Mouse (Mus musculus): ENCODE measurements around the gene Lctl. TPM values are rescaled to one million over a fixed set of nuclear protein-coding genes. Genes with fewer than 3 reads are reported as not detected.

Gene Lctl
- total and polyA plus RNA-seq, 3 experiments, result 0.21 to 0.38 TPM; not detected in 1

DNA sequence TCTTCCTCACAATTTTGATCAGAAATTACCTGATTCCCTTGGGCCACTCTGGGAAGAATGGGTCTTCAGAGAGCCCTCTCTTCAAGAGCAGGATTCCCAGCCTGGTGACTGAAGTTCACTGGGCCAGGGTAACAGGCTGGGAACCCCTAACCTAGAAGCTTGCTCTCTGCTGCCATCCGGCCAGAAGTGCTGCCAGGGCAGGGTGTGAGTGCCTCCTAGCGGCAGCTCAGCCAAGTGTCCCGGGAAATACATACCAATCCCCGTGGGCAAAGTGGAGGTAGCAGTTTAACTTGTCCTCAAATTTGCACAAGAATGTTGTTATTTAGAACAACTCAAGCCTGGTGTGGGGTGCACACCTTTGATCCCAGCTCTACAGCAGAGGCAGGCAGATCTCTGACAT, 16.5 kb upstream of the Lctl start:
- no peaks in the 10 kb centered on the region for H3K27me3 ChIP-seq (replicated peaks)
- H3K9ac ChIP-seq (ENCODE audit: insufficient read depth, low read depth), result no peak overlapping the region
- H3K36me3 ChIP-seq (replicated peaks in 1 of 2; ENCODE audit: control insufficient read depth in 1 of 2, insufficient read depth in 1 of 2, low read length in 1 of 2), result no peaks in the 10 kb centered on the region
- TF ChIP-seq RAD21 (IDR thresholded peaks at IDR 0.05; ENCODE audit: low read depth, low read length) (peak; percentile 95), CHD1 (IDR thresholded peaks at IDR 0.05; ENCODE audit: low read depth, low read length) (no peak), MAX (IDR thresholded peaks at IDR 0.05; ENCODE audit: low read length) (0 out of 2 replicates have a peak, but pooled peaks have one; percentile 18), E2F4 (IDR thresholded peaks at IDR 0.05; ENCODE audit: insufficient replicate concordance, low read depth, low read length) (no peak), CTCF (conservative IDR thresholded peaks at IDR 0.05 in 1 of 2, IDR thresholded peaks at IDR 0.05 in 1 of 2; ENCODE audit: low read depth in 2 of 2, low read length in 2 of 2) (peak; percentile 71 to 98), NELFE (IDR thresholded peaks at IDR 0.05; ENCODE audit: low read depth, low read length) (peak; percentile 19; the same call in 1 of the 2 replicates), ZC3H11A (IDR thresholded peaks at IDR 0.05; ENCODE audit: low read depth, low read length) (peak; percentile 21; the same call in 1 of the 2 replicates), PAX5 (IDR thresholded peaks at IDR 0.05; ENCODE audit: low read length) (no peak), POLR2A (IDR thresholded peaks at IDR 0.05; ENCODE audit: low read depth, low read length) (no peak), SMC3 (IDR thresholded peaks at IDR 0.05; ENCODE audit: low read depth, low read length) (peak; percentile 75), ZMIZ1 (IDR thresholded peaks at IDR 0.05; ENCODE audit: low read depth, low read length) (no peak), KAT2A (IDR thresholded peaks at IDR 0.05; ENCODE audit: insufficient replicate concordance, low read length) (no peak)
- no peak overlapping the region for H3K4me2 ChIP-seq (ENCODE audit: insufficient read depth, low read depth, poor library complexity, severe bottlenecking)
- no peaks in the 10 kb centered on the region for H3K9me3 ChIP-seq (replicated peaks; ENCODE audit: low read length)
- in situ Hi-C loops (cut with MboI; ENCODE audit: low pct_ligation_motif_present, low pct_unique_long_range_greater_than_20kb, low sequenced_read_pairs) (no loop called here), dilution Hi-C loops (cut with MboI; ENCODE audit: extremely low pct_ligation_motif_present, extremely low pct_unique_long_range_greater_than_20kb, low sequenced_read_pairs) (no loop called here)
- peaks cover 3 to 10% of the 10 kb centered on the region in 2 experiments; a peak in 3 of 4 replicates for H3K4me1 ChIP-seq (ENCODE audit: control insufficient read depth in 1 of 2, insufficient read depth in 2 of 2)
- H3K79me2 ChIP-seq (replicated peaks; ENCODE audit: control insufficient read depth, extremely low read depth, insufficient read depth, poor library complexity, severe bottlenecking), result no peaks in the 10 kb centered on the region
- no peak overlapping the region for H3K27ac ChIP-seq (ENCODE audit: insufficient read depth, low read depth)
- peak; percentile 67 for DNase-seq (ENCODE audit: extremely low read depth)
- no peak overlapping the region for H3K4me3 ChIP-seq (replicated peaks in 1 of 3; ENCODE audit: low read depth in 2 of 3, low read length in 2 of 3, poor library complexity in 1 of 3)

DNA sequence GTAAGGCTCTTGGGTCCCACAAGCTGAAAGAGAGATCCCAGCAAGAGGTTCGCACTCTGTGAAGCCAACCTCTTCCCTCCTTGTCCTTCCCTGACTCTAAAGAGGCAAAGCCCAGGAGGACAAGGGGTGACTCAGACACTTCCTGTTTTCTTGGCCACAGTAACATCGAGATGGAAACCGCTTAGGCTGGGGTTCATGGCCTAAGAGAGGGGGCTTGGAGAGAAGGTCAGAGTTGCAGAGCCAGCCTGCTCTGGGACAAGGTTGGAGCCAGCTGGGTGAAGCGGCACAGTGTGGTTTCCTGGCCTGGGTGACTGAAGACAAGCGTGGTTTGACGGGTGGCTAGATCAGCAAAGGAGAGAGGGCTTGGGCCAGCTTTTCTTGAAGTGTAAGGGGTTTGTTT, 11.6 kb upstream of the Lctl start:
- Histone ChIP-seq H3K9ac (ENCODE audit: insufficient read depth, low read depth) (no peak overlapping the region), H3K27me3 (replicated peaks) (no peaks in the 10 kb centered on the region), H3K4me2 (ENCODE audit: insufficient read depth, low read depth, poor library complexity, severe bottlenecking) (no peak overlapping the region), H3K36me3 (replicated peaks in 1 of 2; ENCODE audit: control insufficient read depth in 1 of 2, insufficient read depth in 1 of 2, low read length in 1 of 2) (no peaks in the 10 kb centered on the region), H3K4me3 (replicated peaks in 1 of 3; ENCODE audit: low read depth in 2 of 3, low read length in 2 of 3, poor library complexity in 1 of 3) (no peak overlapping the region), H3K79me2 (replicated peaks; ENCODE audit: control insufficient read depth, extremely low read depth, insufficient read depth, poor library complexity, severe bottlenecking) (no peaks in the 10 kb centered on the region), H3K4me1 (ENCODE audit: control insufficient read depth in 1 of 2, insufficient read depth in 2 of 2) (peaks cover 3 to 14% of the 10 kb centered on the region in 2 experiments; a peak in 3 of 4 replicates), H3K9me3 (replicated peaks; ENCODE audit: low read length) (no peaks in the 10 kb centered on the region), H3K27ac (ENCODE audit: insufficient read depth, low read depth) (no peak overlapping the region)
- dilution Hi-C loops (cut with MboI; ENCODE audit: extremely low pct_ligation_motif_present, extremely low pct_unique_long_range_greater_than_20kb, low sequenced_read_pairs) (no loop called here), in situ Hi-C loops (cut with MboI; ENCODE audit: low pct_ligation_motif_present, low pct_unique_long_range_greater_than_20kb, low sequenced_read_pairs) (no loop called here)
- peak; percentile 39 for DNase-seq (ENCODE audit: extremely low read depth)
- TF ChIP-seq SIN3A (IDR thresholded peaks at IDR 0.05; ENCODE audit: low read length) (no peak), ZKSCAN1 (IDR thresholded peaks at IDR 0.05; ENCODE audit: borderline replicate concordance, low read depth, low read length) (no peak), MAZ (IDR thresholded peaks at IDR 0.05; ENCODE audit: low read depth, low read length) (no peak), PAX5 (IDR thresholded peaks at IDR 0.05; ENCODE audit: low read length) (no peak), ELF1 (IDR thresholded peaks at IDR 0.05; ENCODE audit: low read depth, low read length) (no peak), CHD2 (IDR thresholded peaks at IDR 0.05; ENCODE audit: low read length) (no peak), JUND (conservative IDR thresholded peaks at IDR 0.05; ENCODE audit: low read depth, low read length) (no peak), MXI1 (IDR thresholded peaks at IDR 0.05; ENCODE audit: low read depth, low read length) (no peak), HCFC1 (IDR thresholded peaks at IDR 0.05; ENCODE audit: low read depth, low read length) (no peak), TBP (conservative IDR thresholded peaks at IDR 0.05; ENCODE audit: low read depth, low read length) (no peak)
